Mouse (Mus musculus): ENCODE measurements around the gene Tmem174. TPM values are rescaled to one million over a fixed set of nuclear protein-coding genes. Genes with fewer than 3 reads are reported as not detected.

The Tmem174 gene
- polyA plus RNA-seq, 1 experiment from 2014 or later, result not detected

- H3K4me2 ChIP-seq (ENCODE audit: low read length), result no peak overlapping the region
- H3K27me3 ChIP-seq (replicated peaks; ENCODE audit: control insufficient read depth, insufficient read depth, low read length), result no peaks in the 10 kb centered on the region
- H3K4me1 ChIP-seq (ENCODE audit: control insufficient read depth, insufficient read depth, low read length), result no peaks in the 10 kb centered on the region
- no peak overlapping the region for H3K4me3 ChIP-seq (ENCODE audit: low read depth, low read length)
- no peak overlapping the region for H3K27ac ChIP-seq (ENCODE audit: low read depth, low read length)
- WGBS, result 84% methylated on average over 17 of the region's 17 CpGs
- DNase-seq (ENCODE audit: low spot score) (no peak), ATAC-seq (no peak)
- no peak overlapping the region for H3K9ac ChIP-seq (ENCODE audit: low read length)
- no peaks in the 10 kb centered on the region for H3K36me3 ChIP-seq (ENCODE audit: control insufficient read depth, insufficient read depth, low read length)
- H3K9me3 ChIP-seq (replicated peaks; ENCODE audit: control insufficient read depth, low read length), result no peaks in the 10 kb centered on the region
Measured at GRCm38 (mm10) chr13:98617429-98618067, 19.7 kb downstream of the Tmem174 start.

GRCm38 (mm10) chr13:98607885-98608477 lies 29.2 kb downstream of the Tmem174 start:
- no peaks in the 10 kb centered on the region for H3K36me3 ChIP-seq (ENCODE audit: control insufficient read depth, insufficient read depth, low read length)
- DNase-seq (ENCODE audit: low spot score), result peak; percentile 9
- H3K4me3 ChIP-seq (ENCODE audit: low read depth, low read length), result no peak overlapping the region
- no peak overlapping the region for H3K9ac ChIP-seq (ENCODE audit: low read length)
- no peak overlapping the region for H3K27ac ChIP-seq (ENCODE audit: low read depth, low read length)
- no peak for ATAC-seq
- no peaks in the 10 kb centered on the region for H3K9me3 ChIP-seq (replicated peaks; ENCODE audit: control insufficient read depth, low read length)
- no peak overlapping the region for H3K4me2 ChIP-seq (ENCODE audit: low read length)
- H3K27me3 ChIP-seq (replicated peaks; ENCODE audit: control insufficient read depth, insufficient read depth, low read length), result no peaks in the 10 kb centered on the region
- 71% methylated on average over 9 of the region's 9 CpGs for WGBS
- no peaks in the 10 kb centered on the region for H3K4me1 ChIP-seq (ENCODE audit: control insufficient read depth, insufficient read depth, low read length)

- H3K4me1 ChIP-seq (ENCODE audit: control insufficient read depth, insufficient read depth, low read length), result no peaks in the 10 kb centered on the region
- no peak overlapping the region for H3K4me3 ChIP-seq (ENCODE audit: low read depth, low read length)
- WGBS, result 93% methylated on average over 11 of the region's 11 CpGs
- H3K9me3 ChIP-seq (replicated peaks; ENCODE audit: control insufficient read depth, low read length), result no peaks in the 10 kb centered on the region
- H3K36me3 ChIP-seq (ENCODE audit: control insufficient read depth, insufficient read depth, low read length), result no peaks in the 10 kb centered on the region
- no peak overlapping the region for H3K27ac ChIP-seq (ENCODE audit: low read depth, low read length)
- H3K27me3 ChIP-seq (replicated peaks; ENCODE audit: control insufficient read depth, insufficient read depth, low read length), result no peaks in the 10 kb centered on the region
- DNase-seq (ENCODE audit: low spot score) (no peak), ATAC-seq (no peak)
- H3K9ac ChIP-seq (ENCODE audit: low read length), result no peak overlapping the region
- no peak overlapping the region for H3K4me2 ChIP-seq (ENCODE audit: low read length)
Measured at GRCm38 (mm10) chr13:98603799-98604198, 33.4 kb downstream of the Tmem174 start.

- WGBS, result 77% methylated on average over 4 of the region's 4 CpGs
- ATAC-seq, result no peak
- Histone ChIP-seq H3K27ac (ENCODE audit: low read depth, low read length) (no peak overlapping the region), H3K27me3 (replicated peaks; ENCODE audit: control insufficient read depth, insufficient read depth, low read length) (no peaks in the 10 kb centered on the region), H3K9me3 (replicated peaks; ENCODE audit: control insufficient read depth, low read length) (no peaks in the 10 kb centered on the region), H3K36me3 (ENCODE audit: control insufficient read depth, insufficient read depth, low read length) (no peaks in the 10 kb centered on the region), H3K9ac (ENCODE audit: low read length) (no peak overlapping the region), H3K4me3 (ENCODE audit: low read depth, low read length) (no peak overlapping the region), H3K4me1 (ENCODE audit: control insufficient read depth, insufficient read depth, low read length) (no peaks in the 10 kb centered on the region), H3K4me2 (ENCODE audit: low read length) (no peak overlapping the region)
- DNase-seq (ENCODE audit: low spot score), result peak; percentile 29
Measured at GRCm38 (mm10) chr13:98596746-98597145, 40.5 kb downstream of the Tmem174 start.

GRCm38 (mm10) chr13:98594726-98595141 lies 42.5 kb downstream of the Tmem174 start:
- H3K4me1 ChIP-seq (ENCODE audit: control insufficient read depth, insufficient read depth, low read length), result no peaks in the 10 kb centered on the region
- H3K4me3 ChIP-seq (ENCODE audit: low read depth, low read length), result no peak overlapping the region
- no peak overlapping the region for H3K4me2 ChIP-seq (ENCODE audit: low read length)
- ATAC-seq (no peak), DNase-seq (ENCODE audit: low spot score) (no peak)
- WGBS, result 81% methylated on average over 10 of the region's 10 CpGs
- H3K36me3 ChIP-seq (ENCODE audit: control insufficient read depth, insufficient read depth, low read length), result no peaks in the 10 kb centered on the region
- no peak overlapping the region for H3K27ac ChIP-seq (ENCODE audit: low read depth, low read length)
- H3K27me3 ChIP-seq (replicated peaks; ENCODE audit: control insufficient read depth, insufficient read depth, low read length), result peaks cover 6% of the 10 kb centered on the region; the same call in 1 of the 2 replicates
- H3K9me3 ChIP-seq (replicated peaks; ENCODE audit: control insufficient read depth, low read length), result no peaks in the 10 kb centered on the region
- H3K9ac ChIP-seq (ENCODE audit: low read length), result no peak overlapping the region

- 82% methylated on average over 11 of the region's 11 CpGs for WGBS
- no peak overlapping the region for H3K4me3 ChIP-seq (ENCODE audit: low read depth, low read length)
Measured at GRCm38 (mm10) chr13:98593938-98594539, 43.2 kb downstream of the Tmem174 start.

GRCm38 (mm10) chr13:98591406-98591805 lies 45.8 kb downstream of the Tmem174 start:
- peaks cover 32% of the 10 kb centered on the region for H3K27me3 ChIP-seq (replicated peaks; ENCODE audit: control insufficient read depth, insufficient read depth, low read length)
- 71% methylated on average over 6 of the region's 6 CpGs for WGBS

More at GRCm38 (mm10) chr13:98593938-98594539, 43.2 kb downstream of the Tmem174 start:
- DNase-seq (ENCODE audit: low spot score) (no peak), ATAC-seq (no peak)
- H3K4me2 ChIP-seq (ENCODE audit: low read length), result no peak overlapping the region
- H3K27ac ChIP-seq (ENCODE audit: low read depth, low read length), result no peak overlapping the region
- peaks cover 12% of the 10 kb centered on the region; the same call in 1 of the 2 replicates for H3K27me3 ChIP-seq (replicated peaks; ENCODE audit: control insufficient read depth, insufficient read depth, low read length)
- peaks cover 2% of the 10 kb centered on the region; the same call in 1 of the 2 replicates for H3K4me1 ChIP-seq (ENCODE audit: control insufficient read depth, insufficient read depth, low read length)
- H3K9me3 ChIP-seq (replicated peaks; ENCODE audit: control insufficient read depth, low read length), result no peaks in the 10 kb centered on the region
- no peaks in the 10 kb centered on the region for H3K36me3 ChIP-seq (ENCODE audit: control insufficient read depth, insufficient read depth, low read length)
- no peak overlapping the region for H3K9ac ChIP-seq (ENCODE audit: low read length)

GRCm38 (mm10) chr13:98590693-98591389 lies 46.4 kb downstream of the Tmem174 start:
- ATAC-seq, result no peak
- H3K4me1 ChIP-seq (ENCODE audit: control insufficient read depth, insufficient read depth, low read length), result peaks cover 3% of the 10 kb centered on the region; the same call in 1 of the 2 replicates
- H3K27me3 ChIP-seq (replicated peaks; ENCODE audit: control insufficient read depth, insufficient read depth, low read length), result peaks cover 38% of the 10 kb centered on the region
- H3K9ac ChIP-seq (ENCODE audit: low read length), result no peak overlapping the region
- no peak overlapping the region for H3K27ac ChIP-seq (ENCODE audit: low read depth, low read length)
- H3K4me2 ChIP-seq (ENCODE audit: low read length), result no peak overlapping the region
- WGBS, result 71% methylated on average over 6 of the region's 6 CpGs
- H3K4me3 ChIP-seq (ENCODE audit: low read depth, low read length), result no peak overlapping the region
- no peak for DNase-seq (ENCODE audit: low spot score)
- no peaks in the 10 kb centered on the region for H3K9me3 ChIP-seq (replicated peaks; ENCODE audit: control insufficient read depth, low read length)
- H3K36me3 ChIP-seq (ENCODE audit: control insufficient read depth, insufficient read depth, low read length), result no peaks in the 10 kb centered on the region

More at GRCm38 (mm10) chr13:98591406-98591805, 45.8 kb downstream of the Tmem174 start:
- Histone ChIP-seq H3K4me3 (ENCODE audit: low read depth, low read length) (no peak overlapping the region), H3K9me3 (replicated peaks; ENCODE audit: control insufficient read depth, low read length) (no peaks in the 10 kb centered on the region), H3K36me3 (ENCODE audit: control insufficient read depth, insufficient read depth, low read length) (no peaks in the 10 kb centered on the region), H3K4me2 (ENCODE audit: low read length) (no peak overlapping the region), H3K9ac (ENCODE audit: low read length) (no peak overlapping the region), H3K4me1 (ENCODE audit: control insufficient read depth, insufficient read depth, low read length) (peaks cover 3% of the 10 kb centered on the region; the same call in 1 of the 2 replicates), H3K27ac (ENCODE audit: low read depth, low read length) (no peak overlapping the region)
- no peak for DNase-seq (ENCODE audit: low spot score)
- no peak for ATAC-seq

Data from forebrain, embryonic 14.5 days (tissue).